Mouse (Mus musculus): ENCODE measurements around the gene Gm10134. TPM values are rescaled to one million over a fixed set of nuclear protein-coding genes. Genes with fewer than 3 reads are reported as not detected.

The Gm10134 gene
- polyA plus RNA-seq, 1 experiment from 2014 or later = 3.6 TPM

DNA sequence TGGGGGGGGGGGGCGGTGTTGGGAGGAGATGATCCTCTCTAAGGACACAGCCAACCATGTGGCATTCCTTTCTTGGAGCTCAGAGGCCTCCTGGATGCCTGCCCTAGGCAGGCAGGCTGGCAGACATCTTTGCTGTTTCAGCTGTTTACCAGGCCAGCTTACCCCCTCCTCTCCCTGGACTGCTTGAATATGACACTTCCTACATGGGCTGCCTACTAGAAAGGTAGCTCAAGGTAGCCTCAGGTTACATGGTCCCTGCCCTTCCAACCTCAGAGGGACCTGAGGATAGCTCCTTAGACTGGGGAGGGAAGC, 32.9 kb downstream of the Gm10134 start:
- no peak; the same call in 1 of the 2 replicates for ATAC-seq
- H3K36me3 ChIP-seq (ENCODE audit: control insufficient read depth, insufficient read depth, low read length) = peaks cover 17% of the 10 kb centered on the region
- no peaks in the 10 kb centered on the region for H3K9me3 ChIP-seq (replicated peaks; ENCODE audit: control insufficient read depth, low read length, poor library complexity, severe bottlenecking)
- H3K4me3 ChIP-seq (ENCODE audit: low read depth, low read length) = no peak overlapping the region
- peak overlapping the region; percentile 52; the same call in 1 of the 2 replicates for H3K9ac ChIP-seq (ENCODE audit: low read depth, low read length)
- no peak overlapping the region for H3K4me2 ChIP-seq (ENCODE audit: low read length)
- H3K4me1 ChIP-seq (ENCODE audit: control insufficient read depth, insufficient read depth, low read length) = peaks cover 60% of the 10 kb centered on the region
- WGBS = 50% methylated on average over 1 of the region's 1 CpGs
- H3K27ac ChIP-seq (ENCODE audit: low read length) = peak overlapping the region; percentile 72
- H3K27me3 ChIP-seq (ENCODE audit: control insufficient read depth, insufficient read depth, low read depth, low read length) = no peaks in the 10 kb centered on the region

DNA sequence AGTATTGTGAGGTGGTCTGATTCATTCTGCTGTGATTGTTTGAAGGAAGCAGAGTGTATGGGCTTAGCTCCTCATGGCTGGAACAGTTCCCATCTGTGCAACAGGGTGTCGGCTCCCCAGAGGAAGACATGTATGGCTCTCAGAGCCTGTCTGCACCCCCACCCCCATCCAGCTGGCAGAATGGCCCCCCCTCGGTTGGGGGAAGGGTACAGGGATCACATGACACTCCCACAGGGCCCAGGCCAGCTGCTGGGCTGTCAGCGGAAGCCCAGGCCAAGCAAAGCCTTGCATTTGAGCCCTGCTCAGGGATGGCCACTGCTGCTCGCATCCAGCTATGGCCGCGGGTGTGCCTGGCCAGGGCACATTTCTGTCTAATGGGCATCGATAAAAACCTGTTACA, 33.3 kb downstream of the Gm10134 start:
- Histone ChIP-seq H3K9me3 (replicated peaks; ENCODE audit: control insufficient read depth, low read length, poor library complexity, severe bottlenecking) (no peaks in the 10 kb centered on the region), H3K4me1 (ENCODE audit: control insufficient read depth, insufficient read depth, low read length) (peaks cover 56% of the 10 kb centered on the region), H3K4me2 (ENCODE audit: low read length) (0 out of 2 replicates have a peak overlapping the region, but pooled peaks have one; percentile 3), H3K27ac (ENCODE audit: low read length) (peak overlapping the region; percentile 72), H3K4me3 (ENCODE audit: low read depth, low read length) (no peak overlapping the region), H3K27me3 (ENCODE audit: control insufficient read depth, insufficient read depth, low read depth, low read length) (no peaks in the 10 kb centered on the region), H3K9ac (ENCODE audit: low read depth, low read length) (peak overlapping the region; percentile 52; the same call in 1 of the 2 replicates), H3K36me3 (ENCODE audit: control insufficient read depth, insufficient read depth, low read length) (peaks cover 22% of the 10 kb centered on the region)
- WGBS = 21% methylated on average over 7 of the region's 7 CpGs
- peak; percentile 16; the same call in 1 of the 2 replicates for ATAC-seq

DNA sequence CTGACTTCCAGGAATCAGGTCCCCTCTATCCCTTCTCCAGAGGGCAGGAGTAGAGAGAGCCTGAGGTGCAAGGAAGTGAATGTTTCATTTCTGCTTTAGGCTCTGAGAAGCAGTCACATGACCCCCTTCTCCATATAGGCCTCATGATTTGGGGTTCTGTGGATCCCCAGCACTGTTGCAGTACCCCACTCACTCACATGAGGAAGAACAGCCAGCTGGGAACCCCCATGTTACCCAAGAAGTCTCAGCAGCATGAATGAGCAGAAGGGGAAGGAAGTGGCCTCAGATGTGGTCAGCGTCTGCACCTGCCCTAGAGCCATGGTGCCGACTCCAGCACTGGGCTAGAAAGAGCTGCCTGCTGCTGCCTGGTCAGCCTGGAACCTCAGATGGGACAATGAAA, 34.1 kb downstream of the Gm10134 start:
- H3K27ac ChIP-seq (ENCODE audit: low read length) = peak overlapping the region; percentile 72; the same call in 1 of the 2 replicates
- no peaks in the 10 kb centered on the region for H3K27me3 ChIP-seq (ENCODE audit: control insufficient read depth, insufficient read depth, low read depth, low read length)
- 0 out of 2 replicates have a peak overlapping the region, but pooled peaks have one; percentile 52 for H3K9ac ChIP-seq (ENCODE audit: low read depth, low read length)
- no peaks in the 10 kb centered on the region for H3K9me3 ChIP-seq (replicated peaks; ENCODE audit: control insufficient read depth, low read length, poor library complexity, severe bottlenecking)
- peaks cover 29% of the 10 kb centered on the region for H3K36me3 ChIP-seq (ENCODE audit: control insufficient read depth, insufficient read depth, low read length)
- no peak overlapping the region for H3K4me3 ChIP-seq (ENCODE audit: low read depth, low read length)
- peaks cover 48% of the 10 kb centered on the region for H3K4me1 ChIP-seq (ENCODE audit: control insufficient read depth, insufficient read depth, low read length)
- no peak for ATAC-seq
- WGBS = 77% methylated on average over 2 of the region's 2 CpGs
- no peak overlapping the region for H3K4me2 ChIP-seq (ENCODE audit: low read length)

DNA sequence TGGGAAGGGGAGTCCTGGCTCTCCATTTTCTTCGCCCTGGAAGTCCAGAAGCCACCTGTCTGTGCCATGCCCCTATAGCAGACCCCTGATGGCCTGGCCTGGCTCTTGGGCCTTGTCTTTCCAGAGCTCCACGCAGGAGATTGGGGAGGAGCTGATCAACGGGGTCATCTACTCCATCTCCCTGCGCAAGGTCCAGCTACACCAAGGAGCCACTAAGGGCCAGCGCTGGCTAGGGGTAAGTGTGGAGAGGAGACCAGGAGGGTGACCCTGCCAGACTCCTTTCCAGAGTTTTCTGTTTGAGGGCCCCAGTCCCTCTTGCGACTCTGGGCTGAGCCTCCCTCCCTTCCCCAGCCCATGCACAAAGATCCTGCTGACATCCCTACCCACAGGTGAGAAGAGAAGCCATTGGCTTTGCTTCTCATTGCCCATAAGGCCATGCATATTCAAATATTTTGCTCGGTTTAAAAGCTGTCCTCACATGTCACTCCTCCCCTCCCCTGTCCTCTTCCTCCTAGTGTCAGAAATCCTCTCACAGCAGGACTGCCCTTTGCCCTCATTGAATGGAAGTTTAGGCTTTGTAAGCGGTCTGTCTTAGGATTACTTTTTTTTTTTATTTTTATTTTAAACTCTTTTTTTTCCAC, 34.8 kb downstream of the Gm10134 start:
- H3K4me1 ChIP-seq (ENCODE audit: control insufficient read depth, insufficient read depth, low read length) = peaks cover 41% of the 10 kb centered on the region

DNA sequence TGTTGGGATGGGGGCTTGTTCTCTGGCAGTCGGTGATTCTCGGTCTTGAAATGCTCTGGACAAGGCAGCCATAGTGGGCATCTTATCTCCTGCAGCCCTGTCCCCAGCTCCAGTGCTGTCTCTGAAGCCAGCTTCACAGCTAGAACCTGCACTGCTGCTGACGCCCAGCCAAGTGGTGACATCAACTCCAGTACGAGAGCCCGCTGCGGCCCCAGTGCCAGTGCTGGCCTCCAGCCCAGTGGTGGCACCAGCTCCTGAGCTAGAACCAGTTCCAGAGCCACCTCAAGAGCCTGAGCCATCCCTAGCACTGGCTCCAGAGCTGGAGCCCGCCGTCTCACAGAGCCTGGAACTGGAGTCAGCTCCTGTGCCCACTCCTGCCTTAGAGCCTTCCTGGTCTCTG, 38.0 kb downstream of the Gm10134 start:
- Histone ChIP-seq H3K9ac (ENCODE audit: low read depth, low read length) (no peak overlapping the region), H3K27me3 (ENCODE audit: control insufficient read depth, insufficient read depth, low read depth, low read length) (no peaks in the 10 kb centered on the region), H3K27ac (ENCODE audit: low read length) (no peak overlapping the region), H3K9me3 (replicated peaks; ENCODE audit: control insufficient read depth, low read length, poor library complexity, severe bottlenecking) (no peaks in the 10 kb centered on the region), H3K4me1 (ENCODE audit: control insufficient read depth, insufficient read depth, low read length) (peaks cover 13% of the 10 kb centered on the region), H3K36me3 (ENCODE audit: control insufficient read depth, insufficient read depth, low read length) (peaks cover 56% of the 10 kb centered on the region), H3K4me2 (ENCODE audit: low read length) (no peak overlapping the region), H3K4me3 (ENCODE audit: low read depth, low read length) (no peak overlapping the region)
- no peak for ATAC-seq
- WGBS = 92% methylated on average over 8 of the region's 8 CpGs

More for the DNA sequence above, 34.8 kb downstream of the Gm10134 start:
- H3K4me3 ChIP-seq (ENCODE audit: low read depth, low read length) = no peak overlapping the region
- H3K4me2 ChIP-seq (ENCODE audit: low read length) = no peak overlapping the region
- no peaks in the 10 kb centered on the region for H3K9me3 ChIP-seq (replicated peaks; ENCODE audit: control insufficient read depth, low read length, poor library complexity, severe bottlenecking)
- H3K27me3 ChIP-seq (ENCODE audit: control insufficient read depth, insufficient read depth, low read depth, low read length) = no peaks in the 10 kb centered on the region
- H3K36me3 ChIP-seq (ENCODE audit: control insufficient read depth, insufficient read depth, low read length) = peaks cover 35% of the 10 kb centered on the region
- no peak overlapping the region for H3K27ac ChIP-seq (ENCODE audit: low read length)
- no peak for ATAC-seq
- 80% methylated on average over 8 of the region's 8 CpGs for WGBS
- H3K9ac ChIP-seq (ENCODE audit: low read depth, low read length) = no peak overlapping the region

DNA sequence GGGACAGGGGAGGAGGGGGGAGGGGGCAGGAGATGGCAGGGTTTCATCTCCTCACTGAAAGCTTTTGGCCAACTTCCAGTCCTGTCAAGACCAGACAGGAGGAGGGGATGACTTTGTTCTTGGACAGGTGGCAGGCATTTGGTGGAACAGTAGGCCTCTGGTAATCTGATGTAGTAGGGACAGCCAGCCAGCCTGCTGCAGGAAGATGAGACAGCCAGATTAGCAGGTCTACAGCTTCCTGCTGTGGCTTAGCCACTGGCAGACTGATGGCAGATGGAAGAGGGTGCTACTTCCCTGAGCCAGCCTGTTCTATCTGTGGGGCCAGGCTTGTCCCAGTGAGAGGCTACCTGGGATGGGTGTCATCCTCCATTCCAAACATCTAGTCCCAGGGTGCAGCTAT, 40.1 kb downstream of the Gm10134 start:
- no peak for ATAC-seq
- no peak overlapping the region for H3K4me2 ChIP-seq (ENCODE audit: low read length)
- no peak overlapping the region for H3K4me3 ChIP-seq (ENCODE audit: low read depth, low read length)
- no peaks in the 10 kb centered on the region for H3K4me1 ChIP-seq (ENCODE audit: control insufficient read depth, insufficient read depth, low read length)
- no peak overlapping the region for H3K9ac ChIP-seq (ENCODE audit: low read depth, low read length)
- no peaks in the 10 kb centered on the region for H3K9me3 ChIP-seq (replicated peaks; ENCODE audit: control insufficient read depth, low read length, poor library complexity, severe bottlenecking)
- no peak overlapping the region for H3K27ac ChIP-seq (ENCODE audit: low read length)
- H3K27me3 ChIP-seq (ENCODE audit: control insufficient read depth, insufficient read depth, low read depth, low read length) = no peaks in the 10 kb centered on the region
- H3K36me3 ChIP-seq (ENCODE audit: control insufficient read depth, insufficient read depth, low read length) = peaks cover 75% of the 10 kb centered on the region

DNA sequence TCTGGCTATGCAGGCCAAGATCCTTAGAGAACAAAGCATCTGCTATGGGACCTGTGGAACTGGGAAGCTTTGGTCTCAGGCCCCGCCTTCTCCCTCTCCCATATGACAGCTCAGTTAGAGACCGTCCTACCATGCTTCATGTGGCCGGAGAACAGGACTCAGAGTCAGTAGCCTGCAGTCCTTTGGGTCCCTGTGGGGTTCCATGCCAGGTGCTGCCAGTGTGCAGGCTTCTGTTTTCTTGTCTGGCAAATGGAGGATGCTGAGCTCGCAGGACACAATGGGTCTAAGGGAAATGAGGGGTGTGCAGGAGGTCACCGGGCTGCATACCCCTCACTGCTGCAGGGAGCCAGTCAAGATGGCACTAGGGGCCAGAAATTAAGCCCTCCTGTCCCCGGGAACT, 40.7 kb downstream of the Gm10134 start:
- Histone ChIP-seq H3K36me3 (ENCODE audit: control insufficient read depth, insufficient read depth, low read length) (peaks cover 79% of the 10 kb centered on the region), H3K4me2 (ENCODE audit: low read length) (no peak overlapping the region), H3K9me3 (replicated peaks; ENCODE audit: control insufficient read depth, low read length, poor library complexity, severe bottlenecking) (no peaks in the 10 kb centered on the region), H3K27ac (ENCODE audit: low read length) (no peak overlapping the region; the same call in 1 of the 2 replicates), H3K4me1 (ENCODE audit: control insufficient read depth, insufficient read depth, low read length) (no peaks in the 10 kb centered on the region), H3K9ac (ENCODE audit: low read depth, low read length) (no peak overlapping the region), H3K4me3 (ENCODE audit: low read depth, low read length) (no peak overlapping the region), H3K27me3 (ENCODE audit: control insufficient read depth, insufficient read depth, low read depth, low read length) (no peaks in the 10 kb centered on the region)
- no peak for ATAC-seq
- WGBS = 70% methylated on average over 6 of the region's 6 CpGs

DNA sequence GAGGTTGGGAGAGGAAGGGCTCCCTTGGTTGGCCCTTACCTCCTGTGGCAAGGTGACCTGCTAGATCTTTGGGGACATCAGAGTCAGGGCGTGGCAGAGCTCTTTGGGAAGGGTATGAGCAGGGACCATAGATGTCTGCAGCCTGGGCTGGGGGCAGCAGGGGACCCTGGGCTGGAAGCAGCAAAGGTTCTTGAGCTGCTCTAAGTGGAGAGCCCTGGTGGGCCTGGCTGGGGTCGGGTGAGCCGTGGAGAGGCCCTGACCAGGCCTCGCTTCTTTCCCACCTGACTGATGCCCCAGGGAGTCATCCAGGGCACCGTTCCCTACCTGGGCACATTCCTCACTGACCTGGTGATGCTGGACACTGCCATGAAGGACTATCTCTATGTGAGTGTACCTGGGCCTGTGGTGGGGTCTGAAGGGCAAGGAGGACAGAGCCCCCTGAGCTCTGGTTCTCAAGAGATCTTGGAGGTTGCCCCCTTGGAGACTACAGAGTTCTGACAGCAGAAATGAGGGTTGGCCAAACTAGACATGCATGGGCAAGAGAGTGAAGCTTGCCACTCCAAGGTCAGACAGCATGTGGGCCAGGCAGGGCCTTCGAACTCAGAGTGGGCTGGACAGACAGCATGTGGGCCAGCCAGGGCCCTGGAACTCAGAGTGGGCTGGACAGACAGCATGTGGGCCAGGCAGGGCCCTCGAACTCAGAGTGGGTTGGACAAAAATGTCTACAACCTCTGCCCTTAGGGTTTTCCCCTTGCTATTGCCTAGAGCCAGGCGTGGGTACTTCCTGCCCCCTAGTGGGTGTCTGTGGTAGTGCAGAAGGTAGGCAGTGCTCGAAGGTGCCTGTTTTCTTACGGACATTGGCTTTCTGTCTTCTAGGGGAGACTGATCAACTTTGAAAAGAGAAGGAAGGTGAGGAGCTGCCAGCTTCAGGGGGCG, 41.6 kb downstream of the Gm10134 start:
- no peak overlapping the region for H3K9ac ChIP-seq (ENCODE audit: low read depth, low read length)
- 54% methylated on average over 11 of the region's 11 CpGs for WGBS
- H3K27me3 ChIP-seq (ENCODE audit: control insufficient read depth, insufficient read depth, low read depth, low read length) = no peaks in the 10 kb centered on the region
- ATAC-seq = peak; percentile 12; the same call in 1 of the 2 replicates
- no peaks in the 10 kb centered on the region for H3K9me3 ChIP-seq (replicated peaks; ENCODE audit: control insufficient read depth, low read length, poor library complexity, severe bottlenecking)
- H3K4me1 ChIP-seq (ENCODE audit: control insufficient read depth, insufficient read depth, low read length) = no peaks in the 10 kb centered on the region
- no peak overlapping the region for H3K4me3 ChIP-seq (ENCODE audit: low read depth, low read length)
- no peak overlapping the region for H3K4me2 ChIP-seq (ENCODE audit: low read length)
- H3K27ac ChIP-seq (ENCODE audit: low read length) = no peak overlapping the region
- H3K36me3 ChIP-seq (ENCODE audit: control insufficient read depth, insufficient read depth, low read length) = peaks cover 83% of the 10 kb centered on the region

DNA sequence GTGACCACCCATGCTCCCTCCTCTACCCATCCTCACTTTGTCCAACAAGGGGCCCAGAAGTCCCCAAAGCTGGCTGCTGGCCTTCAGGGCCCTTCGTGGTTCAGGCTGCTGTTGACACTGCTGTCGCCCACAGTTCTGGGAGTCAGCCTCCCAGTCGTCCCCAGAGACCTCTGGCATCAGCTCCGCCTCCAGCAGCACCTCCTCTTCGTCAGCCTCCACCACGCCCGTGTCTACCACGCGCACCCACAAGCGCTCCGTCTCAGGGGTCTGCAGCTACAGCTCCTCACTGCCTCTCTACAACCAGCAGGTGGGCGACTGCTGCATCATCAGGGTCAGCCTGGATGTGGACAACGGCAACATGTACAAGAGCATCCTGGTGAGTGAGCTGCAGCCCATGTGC, 43.3 kb downstream of the Gm10134 start:
- Histone ChIP-seq H3K27ac (ENCODE audit: low read length) (no peak overlapping the region), H3K9me3 (replicated peaks; ENCODE audit: control insufficient read depth, low read length, poor library complexity, severe bottlenecking) (no peaks in the 10 kb centered on the region), H3K27me3 (ENCODE audit: control insufficient read depth, insufficient read depth, low read depth, low read length) (no peaks in the 10 kb centered on the region), H3K4me3 (ENCODE audit: low read depth, low read length) (no peak overlapping the region), H3K9ac (ENCODE audit: low read depth, low read length) (no peak overlapping the region), H3K4me1 (ENCODE audit: control insufficient read depth, insufficient read depth, low read length) (no peaks in the 10 kb centered on the region), H3K36me3 (ENCODE audit: control insufficient read depth, insufficient read depth, low read length) (peaks cover 76% of the 10 kb centered on the region), H3K4me2 (ENCODE audit: low read length) (no peak overlapping the region)
- 92% methylated on average over 13 of the region's 13 CpGs for WGBS
- no peak for ATAC-seq
